Mouse (Mus musculus): ENCODE results near the gene Rasgrf2.

GRCm38 (mm10) chr13:92125902-92126301 lies 5.6 kb downstream of the Rasgrf2 start:
- TF ChIP-seq CTCF (IDR thresholded peaks at IDR 0.05; ENCODE audit: borderline replicate concordance, control insufficient read depth, extremely low read depth, insufficient read depth, low read length, poor library complexity) (no peak), POLR2A (IDR thresholded peaks at IDR 0.05; ENCODE audit: control insufficient read depth, extremely low read depth, insufficient read depth, low read length, poor library complexity) (no peak)
